19 mouse cellular contexts compared by ENCODE assay signal in the genomic region with DNA sequence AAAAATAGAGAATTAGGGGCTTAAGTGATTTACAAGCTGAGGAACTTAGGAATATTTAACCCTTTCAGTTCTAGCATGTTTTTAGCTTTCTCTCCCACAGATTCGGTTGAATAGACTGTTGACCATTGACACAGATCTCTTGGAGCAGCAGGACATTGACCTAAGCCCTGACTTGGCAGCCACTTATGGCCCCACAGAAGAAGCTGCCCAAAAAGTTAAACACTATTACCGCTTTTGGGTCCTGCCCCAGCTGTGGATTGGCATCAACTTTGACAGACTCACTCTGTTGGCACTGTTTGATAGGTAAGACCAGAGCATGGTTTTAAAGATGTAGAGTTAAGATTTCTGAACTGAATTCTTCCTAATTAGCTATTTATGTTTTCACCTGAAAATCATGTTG.
"Had no signal": no experiment of that assay in that cellular context is flagged by ENCODE, and none has a peak within 500 bp of the region (broad histone marks: within the 10 kb centered on the region; RNA-seq: fewer than 3 reads in every experiment).

No protein-coding gene starts in this region.

- H3K36me3 ChIP-seq: liver, embryonic 13.5 days had no signal

- H3K27ac ChIP-seq: intestine, embryonic 15.5 days; limb, embryonic 12.5 days; limb, embryonic 15.5 days; liver, embryonic 13.5 days; neural tube, embryonic 12.5 days; neural tube, embryonic 15.5 days; stomach, postnatal 0 days had no signal

- H3K4me2 ChIP-seq: intestine, embryonic 15.5 days; limb, embryonic 12.5 days; limb, embryonic 15.5 days; liver, embryonic 13.5 days; midbrain, embryonic 11.5 days; neural tube, embryonic 12.5 days; neural tube, embryonic 15.5 days had no signal

- H3K4me1 ChIP-seq: intestine, embryonic 15.5 days; limb, embryonic 12.5 days; limb, embryonic 15.5 days; liver, embryonic 13.5 days; neural tube, embryonic 12.5 days had no signal

- DNase-seq: left cerebral cortex, postnatal 4 days; liver, embryonic 13.5 days; lung, adult 2 months; lung, postnatal 14 days; lung, postnatal 4 days; midbrain, embryonic 14.5 days; right cerebral cortex, adult 18-20 months; right cerebral cortex, postnatal 14 days; right cerebral cortex, postnatal 4 days; thymus, adult 2 months; thymus, postnatal 14 days; thymus, postnatal 4 days had no signal

- H3K4me3 ChIP-seq: intestine, embryonic 15.5 days; limb, embryonic 12.5 days; limb, embryonic 15.5 days; liver, embryonic 13.5 days; neural tube, embryonic 12.5 days; neural tube, embryonic 15.5 days had no signal

- H3K27me3 ChIP-seq: intestine, embryonic 15.5 days; limb, embryonic 12.5 days; limb, embryonic 15.5 days; liver, embryonic 13.5 days; neural tube, embryonic 12.5 days; neural tube, embryonic 15.5 days had no signal

- ATAC-seq: intestine, embryonic 15.5 days had no signal

- H3K9me3 ChIP-seq: intestine, embryonic 15.5 days; limb, embryonic 12.5 days; limb, embryonic 15.5 days; liver, embryonic 13.5 days; neural tube, embryonic 12.5 days; neural tube, embryonic 15.5 days had no signal

- H3K9ac ChIP-seq: intestine, embryonic 15.5 days; limb, embryonic 12.5 days; limb, embryonic 15.5 days; liver, embryonic 13.5 days; neural tube, embryonic 12.5 days; neural tube, embryonic 15.5 days had no signal
